Mouse (Mus musculus) left cerebral cortex, adult 18-20 months (tissue): ENCODE measurements at regions not wholly inside any gene's neighbourhood (a gene's known extent, or its start where the extent isn't known, plus 50 kb on each side); places are given as distances from the start of the nearest gene placed in this dataset.
A peak's percentile ranks its signal among the peaks of the same experiment; 100 is the strongest.
"Not testable (repeated sequence)": the region's sequence is repeated elsewhere in the genome, so short reads cannot be mapped to it uniquely, and the experiment has no call there.

ENCODE experiments used
- DNase-seq, 2 experiments: peaks; one replicate each; pipeline ENCODE4 v3.0.0; 2021 to 2022; ENCODE audit warnings: low spot score in 2 of 2, mixed read lengths in 1 of 2

GRCm38 (mm10) chrX:130525770-130526169, 776.2 kb downstream of the Diaph2 start:
- DNase-seq = no peak

- no peak for DNase-seq
Observed at GRCm38 (mm10) chrX:130533171-130534156, 783.9 kb downstream of the Diaph2 start.

GRCm38 (mm10) chrX:130538771-130539170, 789.2 kb downstream of the Diaph2 start:
- DNase-seq = not testable (repeated sequence)

- DNase-seq = no peak
Observed at GRCm38 (mm10) chrX:130548001-130548400, 798.5 kb downstream of the Diaph2 start.

- DNase-seq = no peak
Observed at GRCm38 (mm10) chrX:130549275-130549674, 799.7 kb downstream of the Diaph2 start.

- no peak for DNase-seq
Observed at GRCm38 (mm10) chrX:130549925-130550324, 800.4 kb downstream of the Diaph2 start.

- no peak for DNase-seq
Observed at GRCm38 (mm10) chrX:130557251-130557650, 807.7 kb downstream of the Diaph2 start.

GRCm38 (mm10) chrX:130577706-130578105, 828.2 kb downstream of the Diaph2 start:
- DNase-seq = no peak

- no peak for DNase-seq
Observed at GRCm38 (mm10) chrX:130596631-130597030, 847.1 kb downstream of the Diaph2 start.

- peak; percentile 1 to 10 for DNase-seq
Observed at GRCm38 (mm10) chrX:130601911-130602310, 852.4 kb downstream of the Diaph2 start.

- DNase-seq = no peak
Observed at GRCm38 (mm10) chrX:130638513-130638912, 889.0 kb downstream of the Diaph2 start.

- no peak for DNase-seq
Observed at GRCm38 (mm10) chrX:130655815-130656214, 906.3 kb downstream of the Diaph2 start.

- no peak for DNase-seq
Observed at GRCm38 (mm10) chrX:130684381-130684780, 934.8 kb downstream of the Diaph2 start.

- no peak for DNase-seq
Observed at GRCm38 (mm10) chrX:130708929-130709328, 959.4 kb downstream of the Diaph2 start.

- DNase-seq = not testable (repeated sequence)
Observed at GRCm38 (mm10) chrX:130744132-130744531, 994.6 kb downstream of the Diaph2 start.
